Mouse (Mus musculus) lung, embryonic 16.5 days (tissue): ENCODE results near the gene Vash2. TPM values are rescaled to one million over a fixed set of nuclear protein-coding genes. Genes with fewer than 3 reads are reported as not detected.
A peak's percentile ranks its signal among the peaks of the same experiment; 100 is the strongest.

Experiments used
- ATAC-seq: fragments of 200-750 bp; cut with Nextera tagmentation; 2 replicates; pipeline ENCODE4 v1.8.0; 2017; ENCODE audit warnings: low read depth, mild to moderate bottlenecking, moderate library complexity
- H3K27ac ChIP-seq: fragments of 300-500 bp; sonication (generic); 2 replicates; pipeline ENCODE4 v1.5.1; 2014; ENCODE audit warnings: mild to moderate bottlenecking, control low read depth, low read length
- H3K27me3 ChIP-seq: fragments of 300-500 bp; sonication (generic); 2 replicates; pipeline ENCODE4 v1.6.1; 2014; ENCODE audit warnings: low read depth, low read length, mixed read lengths; ENCODE audit not compliant: control insufficient read depth, insufficient read depth
- H3K36me3 ChIP-seq: fragments of 300-500 bp; sonication (generic); 2 replicates; pipeline ENCODE4 v1.6.1; 2014; ENCODE audit warnings: low read length; ENCODE audit not compliant: control insufficient read depth, insufficient read depth
- H3K4me1 ChIP-seq: fragments of 300-500 bp; sonication (generic); replicated peaks from 2 replicates; pipeline ENCODE4 v1.6.1; 2014; ENCODE audit warnings: low read length, mixed read lengths; ENCODE audit not compliant: control insufficient read depth, insufficient read depth
- H3K4me2 ChIP-seq: fragments of 300-500 bp; sonication (generic); 2 replicates; pipeline ENCODE4 v1.6.1; 2014; ENCODE audit warnings: low read depth, low read length, control low read depth
- H3K4me3 ChIP-seq: fragments of 300-500 bp; sonication (generic); 2 replicates; pipeline ENCODE4 v1.5.1; 2014; ENCODE audit warnings: mild to moderate bottlenecking, low read length, control low read depth
- H3K9ac ChIP-seq: fragments of 300-500 bp; sonication (generic); 2 replicates; pipeline ENCODE4 v1.6.1; 2014; ENCODE audit warnings: low read length, control low read depth
- H3K9me3 ChIP-seq: fragments of 300-500 bp; sonication (generic); 2 replicates; pipeline ENCODE4 v1.6.1; 2016; ENCODE audit warnings: low read length; ENCODE audit not compliant: control insufficient read depth
- WGBS: fragments of 180-500 bp; shearing (Covaris S2); extraction: QIAGEN DNeasy Blood & Tissue Kit; methylation state at CpG from one replicate; pipeline ENCODE4 v1.1.7; 2014; 5-methylcytosine and 5-hydroxymethylcytosine counted together
- polyA plus RNA-seq: library from polyadenylated mRNA; unstranded; fragments of >200 nt; fragmentation: Nextera tagmentation; extraction: Ambion mirVana; gene quantifications from 2 replicates; pipeline ENCODE4 v1.2.1, GENCODE M21; 2015

The Vash2 gene
- polyA plus RNA-seq, 1 experiment from 2014 or later, result 17.7 TPM

GRCm38 (mm10) chr1:190919725-190920469 lies 59.2 kb downstream of the Vash2 start:
- no peak overlapping the region for H3K4me3 ChIP-seq
- H3K27ac ChIP-seq, result no peak overlapping the region
- H3K27me3 ChIP-seq, result no peaks in the 10 kb centered on the region
- H3K9ac ChIP-seq, result no peak overlapping the region
- no peak for ATAC-seq
- H3K9me3 ChIP-seq, result no peaks in the 10 kb centered on the region
- H3K4me1 ChIP-seq, result no peaks in the 10 kb centered on the region
- H3K36me3 ChIP-seq, result no peaks in the 10 kb centered on the region
- WGBS, result 57% methylated on average over 8 of the region's 8 CpGs
- no peak overlapping the region for H3K4me2 ChIP-seq

GRCm38 (mm10) chr1:190918938-190919337 lies 60.2 kb downstream of the Vash2 start:
- 49% methylated on average over 7 of the region's 7 CpGs for WGBS
- no peaks in the 10 kb centered on the region for H3K27me3 ChIP-seq
- H3K9ac ChIP-seq, result no peak overlapping the region
- H3K9me3 ChIP-seq, result no peaks in the 10 kb centered on the region
- H3K36me3 ChIP-seq, result no peaks in the 10 kb centered on the region
- H3K4me1 ChIP-seq, result no peaks in the 10 kb centered on the region
- no peak overlapping the region for H3K4me2 ChIP-seq
- no peak for ATAC-seq
- H3K27ac ChIP-seq, result no peak overlapping the region
- H3K4me3 ChIP-seq, result no peak overlapping the region

- Histone ChIP-seq H3K9ac (no peak overlapping the region), H3K4me3 (no peak overlapping the region), H3K36me3 (no peaks in the 10 kb centered on the region), H3K4me2 (no peak overlapping the region), H3K27ac (no peak overlapping the region), H3K4me1 (peaks cover 12% of the 10 kb centered on the region), H3K27me3 (no peaks in the 10 kb centered on the region; the same call in 1 of the 2 replicates), H3K9me3 (no peaks in the 10 kb centered on the region)
- no peak for ATAC-seq
- WGBS, result 52% methylated on average over 1 of the region's 1 CpGs
These were observed 66.5 kb downstream of the Vash2 start for GRCm38 (mm10) chr1:190912623-190913022.

- peaks cover 12% of the 10 kb centered on the region for H3K4me1 ChIP-seq
- H3K4me2 ChIP-seq, result peak within 1 kb of the TSS; percentile 90
- peak within 1 kb of the TSS; percentile 47 for H3K27ac ChIP-seq
- peak within 1 kb of the TSS; percentile 87 for H3K9ac ChIP-seq
- no peaks in the 10 kb centered on the region for H3K36me3 ChIP-seq
- WGBS, result under 1% methylated on average over 47 of the region's 47 CpGs
- peak; percentile 93 for ATAC-seq
- no peaks in the 10 kb centered on the region for H3K9me3 ChIP-seq
- no peaks in the 10 kb centered on the region; the same call in 1 of the 2 replicates for H3K27me3 ChIP-seq
- H3K4me3 ChIP-seq, result peak within 1 kb of the TSS; percentile 85
These were observed 67.5 kb downstream of the Vash2 start, which contains the start of gene Rps6kc1 for GRCm38 (mm10) chr1:190911415-190912123. Gene Rps6kc1 (minus strand): TSS chr1:190911770.

- H3K9ac ChIP-seq, result peak overlapping the region; percentile 87
- H3K27me3 ChIP-seq, result no peaks in the 10 kb centered on the region; the same call in 1 of the 2 replicates
- H3K4me1 ChIP-seq, result peaks cover 12% of the 10 kb centered on the region
- no peaks in the 10 kb centered on the region for H3K9me3 ChIP-seq
- peak overlapping the region; percentile 85 for H3K4me3 ChIP-seq
- ATAC-seq, result no peak
- no peaks in the 10 kb centered on the region for H3K36me3 ChIP-seq
- WGBS, result 58% methylated on average over 6 of the region's 6 CpGs
- peak overlapping the region; percentile 90 for H3K4me2 ChIP-seq
- H3K27ac ChIP-seq, result no peak overlapping the region
These were observed 68.3 kb downstream of the Vash2 start for GRCm38 (mm10) chr1:190910836-190911235.

GRCm38 (mm10) chr1:190904714-190905113 lies 74.4 kb downstream of the Vash2 start:
- Histone ChIP-seq H3K27me3 (no peaks in the 10 kb centered on the region), H3K36me3 (no peaks in the 10 kb centered on the region), H3K4me1 (peaks cover 14% of the 10 kb centered on the region), H3K4me3 (no peak overlapping the region), H3K9me3 (no peaks in the 10 kb centered on the region), H3K27ac (peak overlapping the region; percentile 51), H3K9ac (no peak overlapping the region; the same call in 1 of the 2 replicates), H3K4me2 (peak overlapping the region; percentile 9; the same call in 1 of the 2 replicates)
- WGBS, result 66% methylated on average over 16 of the region's 16 CpGs
- peak; percentile 85 for ATAC-seq

- H3K9me3 ChIP-seq, result no peaks in the 10 kb centered on the region
- no peak overlapping the region for H3K4me2 ChIP-seq
- H3K4me3 ChIP-seq, result no peak overlapping the region
- no peak for ATAC-seq
- H3K27me3 ChIP-seq, result no peaks in the 10 kb centered on the region
- H3K27ac ChIP-seq, result no peak overlapping the region
- no peak overlapping the region for H3K9ac ChIP-seq
- H3K36me3 ChIP-seq, result no peaks in the 10 kb centered on the region
- peaks cover 17% of the 10 kb centered on the region for H3K4me1 ChIP-seq
- 82% methylated on average over 3 of the region's 3 CpGs for WGBS
These were observed 75.0 kb downstream of the Vash2 start for GRCm38 (mm10) chr1:190904136-190904535.

- ATAC-seq, result no peak
- no peak overlapping the region for H3K9ac ChIP-seq
- no peak overlapping the region for H3K27ac ChIP-seq
- no peaks in the 10 kb centered on the region for H3K9me3 ChIP-seq
- H3K27me3 ChIP-seq, result no peaks in the 10 kb centered on the region
- H3K4me1 ChIP-seq, result peaks cover 27% of the 10 kb centered on the region
- peaks cover 3% of the 10 kb centered on the region; the same call in 1 of the 2 replicates for H3K36me3 ChIP-seq
- H3K4me3 ChIP-seq, result no peak overlapping the region
- 42% methylated on average over 2 of the region's 2 CpGs for WGBS
- no peak overlapping the region for H3K4me2 ChIP-seq
These were observed 78.0 kb downstream of the Vash2 start for GRCm38 (mm10) chr1:190901082-190901481.

- no peaks in the 10 kb centered on the region for H3K27me3 ChIP-seq
- no peaks in the 10 kb centered on the region for H3K9me3 ChIP-seq
- H3K4me2 ChIP-seq, result peak overlapping the region; percentile 9
- 35% methylated on average over 9 of the region's 9 CpGs for WGBS
- H3K9ac ChIP-seq, result no peak overlapping the region
- H3K4me1 ChIP-seq, result peaks cover 23% of the 10 kb centered on the region
- ATAC-seq, result peak; percentile 92
- H3K4me3 ChIP-seq, result no peak overlapping the region
- H3K27ac ChIP-seq, result peak overlapping the region; percentile 78
- peaks cover 3% of the 10 kb centered on the region; the same call in 1 of the 2 replicates for H3K36me3 ChIP-seq
These were observed 80.1 kb downstream of the Vash2 start for GRCm38 (mm10) chr1:190898899-190899575.
